Mouse (Mus musculus) right cerebral cortex, adult 2 months (tissue): ENCODE measurements at regions not wholly inside any gene's neighbourhood (a gene's known extent, or its start where the extent isn't known, plus 50 kb on each side); places are given as distances from the start of the nearest gene placed in this dataset.

Source experiments
- DNase-seq, 2 experiments: peaks; one replicate each; pipeline ENCODE4 v3.0.0; 2021 to 2022; ENCODE audit warnings: low spot score in 2 of 2

DNA sequence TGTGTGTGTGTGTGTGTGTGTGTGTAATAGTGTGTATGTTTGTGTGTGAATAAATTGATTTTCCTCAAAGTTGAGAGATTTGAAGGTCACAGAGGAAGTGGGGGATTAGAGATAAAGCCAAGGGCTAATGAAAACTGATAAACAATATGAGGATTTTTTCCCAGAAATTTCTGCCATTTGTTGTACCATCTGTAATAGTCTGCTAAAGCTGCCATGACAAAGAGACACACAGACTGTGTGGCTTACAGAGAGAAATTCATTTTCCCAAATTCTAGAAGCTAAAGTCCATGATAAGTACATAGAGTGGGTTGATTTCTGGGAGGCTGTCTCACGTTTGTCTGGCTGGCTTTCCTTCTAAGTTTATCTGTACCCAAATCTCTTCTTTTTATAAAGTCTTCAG, 259.6 kb downstream of the Ndufa4 start:
- DNase-seq = no peak

GRCm38 (mm10) chr6:11613331-11613730, 294.0 kb downstream of the Ndufa4 start:
- DNase-seq = no peak

DNA sequence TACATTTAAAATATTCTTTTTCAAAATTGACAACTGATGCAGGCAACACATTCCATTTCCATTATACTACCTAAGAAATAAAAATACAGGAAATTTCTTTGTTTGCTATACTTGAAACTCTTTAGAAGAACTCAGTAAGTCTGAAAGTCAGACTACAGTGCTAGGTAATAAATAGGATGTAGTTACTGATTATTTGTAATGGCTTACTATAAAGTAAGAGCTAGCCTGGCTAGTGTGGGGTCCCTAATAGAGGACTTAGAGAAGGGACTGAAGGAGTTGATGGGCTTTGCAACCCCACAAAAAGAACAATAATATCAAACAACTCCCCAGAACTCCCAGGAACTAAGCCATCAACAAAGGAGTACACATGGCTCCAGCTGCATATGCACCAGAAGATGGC, 299.1 kb downstream of the Ndufa4 start:
- no peak for DNase-seq

- DNase-seq = no peak
These were observed 299.6 kb downstream of the Ndufa4 start for GRCm38 (mm10) chr6:11607696-11608095.

- no peak for DNase-seq
These were observed 301.2 kb downstream of the Ndufa4 start for GRCm38 (mm10) chr6:11606055-11606454.

DNA sequence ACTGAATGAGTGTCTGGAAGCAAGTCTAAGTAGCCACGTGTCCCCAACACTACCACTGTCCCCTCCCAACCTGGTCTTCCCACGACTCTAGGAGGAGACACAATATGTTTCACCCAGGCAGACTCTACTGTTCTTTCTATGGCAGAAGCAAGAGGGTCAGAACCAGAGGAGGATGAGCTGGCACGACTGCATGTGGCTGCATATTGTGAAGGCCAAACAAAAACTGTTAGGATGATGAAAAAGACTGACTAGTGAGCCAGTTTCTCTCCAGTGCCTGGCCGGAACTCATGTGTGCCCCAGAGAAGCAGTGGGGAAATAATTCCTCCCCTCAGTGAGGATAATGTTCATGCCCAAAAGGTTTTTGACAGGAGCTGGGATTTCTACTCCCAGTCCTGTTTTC, 301.8 kb downstream of the Ndufa4 start:
- DNase-seq = no peak

- no peak for DNase-seq
These were observed 312.4 kb downstream of the Ndufa4 start for GRCm38 (mm10) chr6:11594936-11595335.

- no peak for DNase-seq
These were observed 313.6 kb downstream of the Ndufa4 start for GRCm38 (mm10) chr6:11593583-11594271.

DNA sequence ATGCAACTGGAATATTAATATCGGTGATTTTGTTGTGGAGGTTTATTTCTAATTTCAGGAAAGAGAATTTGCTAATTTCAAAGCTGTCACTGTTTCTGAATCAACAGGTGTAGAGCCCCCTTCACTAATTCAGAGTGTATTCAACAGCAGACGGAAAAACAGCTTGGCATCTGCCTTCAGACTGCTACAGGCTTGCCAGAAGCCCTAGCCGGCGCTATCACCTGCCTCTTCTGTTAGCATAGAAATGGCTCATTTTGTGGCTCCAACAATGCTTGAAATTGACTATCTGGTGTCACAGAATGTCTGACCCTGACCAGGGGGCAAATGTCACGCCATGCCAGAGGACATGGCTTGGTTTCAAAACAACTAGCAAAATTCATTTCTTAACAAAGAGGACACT, 331.2 kb downstream of the Ndufa4 start:
- DNase-seq = no peak

- no peak for DNase-seq
These were observed 342.1 kb downstream of the Ndufa4 start for GRCm38 (mm10) chr6:11565246-11565645.

GRCm38 (mm10) chr6:11550473-11550872, 356.8 kb downstream of the Ndufa4 start:
- DNase-seq = no peak

DNA sequence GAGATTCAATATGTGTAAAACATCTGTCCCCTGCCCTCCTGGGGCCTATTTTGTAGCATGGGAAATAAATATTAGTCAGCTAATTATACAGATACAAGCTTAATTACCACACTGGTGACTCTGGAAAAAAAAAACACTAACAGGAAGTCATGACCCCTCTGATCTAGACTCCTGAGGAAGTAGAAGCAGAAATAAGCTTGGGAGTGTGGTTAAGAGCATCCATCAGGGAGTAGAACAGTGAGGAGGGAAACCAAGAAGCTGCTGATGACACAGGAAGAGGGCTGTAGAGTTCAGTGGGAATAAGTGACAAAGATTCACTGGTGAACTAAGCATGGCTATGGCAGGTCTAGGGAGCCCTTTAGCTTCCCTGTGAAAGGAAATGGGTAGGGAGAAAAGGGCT, 360.0 kb downstream of the Ndufa4 start:
- DNase-seq = no peak

- DNase-seq = peak in 1 of 2 experiments; percentile 2
These were observed 372.1 kb downstream of the Ndufa4 start for GRCm38 (mm10) chr6:11534930-11535880.

DNA sequence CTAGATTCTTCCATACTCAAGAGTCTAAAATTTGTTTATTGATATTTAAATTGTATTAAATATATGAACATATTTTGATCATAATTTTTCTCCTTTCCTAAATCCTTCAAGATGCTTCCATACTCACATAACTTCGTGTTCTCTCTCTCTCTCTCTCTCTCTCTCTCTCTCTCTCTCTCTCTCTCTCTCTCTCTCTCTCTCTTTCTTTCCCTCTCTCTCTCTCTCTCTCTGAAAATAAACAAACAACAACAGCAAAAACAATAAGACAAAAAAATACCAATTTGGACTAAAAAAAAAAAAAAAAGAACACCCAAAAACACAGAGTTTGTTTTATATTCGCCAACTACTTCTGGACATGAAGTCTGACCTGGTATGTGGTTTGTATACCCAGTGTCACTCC, 404.2 kb downstream of the Ndufa4 start:
- DNase-seq = no peak

- DNase-seq = no peak
These were observed 412.9 kb downstream of the Ndufa4 start for GRCm38 (mm10) chr6:11494427-11494826.

GRCm38 (mm10) chr6:11476950-11477349, 430.3 kb downstream of the Ndufa4 start:
- no peak for DNase-seq
